Mouse (Mus musculus): Measurements from ENCODE around the gene Plekhh2.

Gene Plekhh2

GRCm38 (mm10) chr17:84571629-84572028, 59.9 kb downstream of the Plekhh2 start:
- in situ Hi-C loops (cut with MboI, MseI): no loop called here

GRCm38 (mm10) chr17:84573305-84573704, 61.6 kb downstream of the Plekhh2 start:
- in situ Hi-C loops (cut with MboI, MseI): no loop called here

GRCm38 (mm10) chr17:84573940-84574339, 62.2 kb downstream of the Plekhh2 start:
- in situ Hi-C loops (cut with MboI, MseI): no loop called here

- in situ Hi-C loops (cut with MboI, MseI): no loop called here
These were observed 63.4 kb downstream of the Plekhh2 start for GRCm38 (mm10) chr17:84575108-84575507.

DNA sequence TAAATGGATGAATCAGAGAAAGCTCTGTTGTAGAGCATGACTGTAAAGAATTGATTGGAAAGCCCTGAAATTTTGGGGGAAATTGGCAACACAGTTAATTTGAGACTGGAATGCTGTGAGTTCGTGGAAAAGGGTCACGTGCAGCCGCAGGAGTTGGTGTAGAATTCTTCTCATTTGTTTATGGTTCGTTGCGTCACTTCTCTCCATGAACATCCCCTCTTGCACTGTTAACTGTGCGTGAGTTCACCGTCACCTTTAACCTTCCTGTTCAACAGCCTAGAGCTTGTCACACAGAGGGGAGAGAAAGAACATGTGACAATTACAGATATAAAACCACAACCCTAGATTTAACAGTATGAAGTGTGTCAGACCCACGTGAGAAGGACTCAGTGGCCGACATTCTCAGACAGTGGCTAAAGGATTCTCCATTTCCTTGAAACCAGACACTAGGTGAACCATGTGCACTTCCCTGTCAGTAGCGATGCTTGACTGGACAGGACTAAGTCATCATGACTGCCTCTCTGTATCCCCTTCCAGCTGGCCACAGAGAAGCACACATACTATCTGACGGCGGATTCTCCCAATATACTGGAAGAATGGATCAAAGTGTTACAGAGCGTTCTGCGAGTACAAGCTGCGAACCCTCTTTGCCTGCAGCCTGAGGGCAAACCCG, 65.1 kb downstream of the Plekhh2 start:
- in situ Hi-C loops (cut with MboI, MseI): no loop called here

- in situ Hi-C loops (cut with MboI, MseI): no loop called here
These were observed 67.6 kb downstream of the Plekhh2 start for GRCm38 (mm10) chr17:84579249-84579648.

DNA sequence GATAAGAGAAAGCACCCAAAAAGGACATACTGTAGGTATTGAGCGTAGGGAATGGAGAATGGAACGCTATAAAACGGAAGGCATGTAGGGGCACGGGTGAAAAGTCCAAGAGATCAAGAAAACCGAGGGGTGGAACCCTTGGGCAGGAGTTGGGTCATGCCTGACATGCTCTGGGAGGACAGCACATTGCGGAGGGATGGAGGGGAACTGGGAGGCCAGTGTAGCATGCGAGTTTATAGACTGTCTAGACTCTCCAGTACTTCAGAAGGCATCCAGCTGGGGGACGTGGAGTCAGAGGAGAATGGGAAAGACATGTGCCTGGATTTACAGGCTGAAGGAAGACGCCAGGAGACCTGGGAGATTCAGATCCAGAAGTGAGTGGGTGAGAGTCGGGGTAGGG, 68.1 kb downstream of the Plekhh2 start:
- in situ Hi-C loops (cut with MboI, MseI): no loop called here

GRCm38 (mm10) chr17:84580821-84581220, 69.1 kb downstream of the Plekhh2 start:
- in situ Hi-C loops (cut with MboI, MseI): no loop called here

- in situ Hi-C loops (cut with MboI, MseI): no loop called here
These were observed 70.2 kb downstream of the Plekhh2 start for GRCm38 (mm10) chr17:84581740-84582414.

GRCm38 (mm10) chr17:84584107-84584506, 72.4 kb downstream of the Plekhh2 start:
- in situ Hi-C loops (cut with MboI, MseI): no loop called here

DNA sequence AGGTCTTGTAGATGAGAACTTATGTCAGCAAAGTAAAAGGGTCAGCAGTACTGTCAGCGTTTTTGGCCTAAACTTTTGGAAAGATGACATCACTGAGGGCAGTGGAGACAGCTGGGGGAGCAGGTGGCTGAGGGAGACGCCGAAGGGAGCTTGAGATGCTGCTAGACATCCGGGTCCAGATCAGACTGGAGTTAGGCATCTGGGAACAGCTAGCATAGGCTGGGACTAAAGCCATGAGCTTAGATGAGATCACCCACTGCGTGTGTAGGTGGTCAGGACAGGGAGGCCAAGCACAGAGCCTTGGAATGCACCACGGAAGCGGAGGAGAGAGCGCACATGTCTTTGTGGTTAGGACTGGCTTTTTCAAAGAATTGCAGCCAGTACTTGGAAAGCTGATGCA, 73.4 kb downstream of the Plekhh2 start:
- in situ Hi-C loops (cut with MboI, MseI): no loop called here

DNA sequence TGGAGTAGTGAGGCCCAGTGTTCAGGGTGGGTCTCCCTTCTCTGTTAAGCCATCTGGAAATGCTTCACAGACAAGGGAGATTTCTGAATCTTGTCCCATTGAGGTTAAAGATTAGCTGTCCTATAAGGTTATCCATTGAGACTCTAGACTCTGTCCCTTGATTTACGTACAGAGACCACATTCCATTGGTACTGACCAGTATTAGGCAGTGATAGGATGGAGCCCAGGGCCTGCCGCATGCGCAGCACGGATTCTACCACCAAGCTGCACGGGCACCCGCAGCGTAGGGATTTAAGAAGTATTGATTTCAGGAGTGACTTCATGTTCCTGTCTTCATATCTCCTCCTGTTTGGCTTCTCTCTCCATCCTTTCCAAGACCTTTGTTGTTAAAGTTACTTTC, 78.4 kb downstream of the Plekhh2 start:
- in situ Hi-C loops (cut with MboI, MseI): no loop called here

DNA sequence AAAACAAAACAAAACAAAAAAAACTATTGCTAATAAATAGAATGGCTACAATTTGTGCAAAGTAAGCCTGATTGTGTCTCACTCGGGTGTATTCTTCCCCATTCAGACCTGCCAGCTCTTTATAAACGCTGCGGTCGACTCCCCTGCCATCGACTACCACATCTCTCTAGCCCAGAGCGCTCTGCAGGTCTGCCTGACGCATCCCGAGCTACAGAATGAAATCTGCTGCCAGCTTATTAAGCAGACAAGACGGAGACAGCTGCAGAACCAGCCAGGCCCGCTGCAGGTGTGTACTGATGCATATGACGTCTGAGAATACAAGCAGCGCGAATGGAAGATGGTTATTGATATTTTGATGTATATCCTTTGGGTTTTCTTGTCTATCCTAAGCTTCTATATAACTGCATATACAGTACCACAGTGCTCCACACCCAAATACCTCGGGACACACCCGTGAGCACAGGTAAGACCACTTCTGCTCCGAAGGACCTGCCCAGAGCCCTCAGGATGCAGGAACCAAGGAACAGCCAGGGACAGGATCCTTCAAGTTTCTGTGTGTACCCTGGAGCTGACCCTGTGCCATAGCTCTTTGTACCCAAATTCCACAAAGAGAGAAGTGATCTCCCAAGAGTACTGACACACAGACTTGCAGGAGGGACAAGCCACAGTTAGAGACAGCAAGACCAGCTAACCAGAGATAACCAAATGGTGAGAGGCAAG, 79.9 kb downstream of the Plekhh2 start:
- in situ Hi-C loops (cut with MboI, MseI): no loop called here

GRCm38 (mm10) chr17:84596015-84596441, 84.3 kb downstream of the Plekhh2 start:
- in situ Hi-C loops (cut with MboI, MseI): no loop called here

DNA sequence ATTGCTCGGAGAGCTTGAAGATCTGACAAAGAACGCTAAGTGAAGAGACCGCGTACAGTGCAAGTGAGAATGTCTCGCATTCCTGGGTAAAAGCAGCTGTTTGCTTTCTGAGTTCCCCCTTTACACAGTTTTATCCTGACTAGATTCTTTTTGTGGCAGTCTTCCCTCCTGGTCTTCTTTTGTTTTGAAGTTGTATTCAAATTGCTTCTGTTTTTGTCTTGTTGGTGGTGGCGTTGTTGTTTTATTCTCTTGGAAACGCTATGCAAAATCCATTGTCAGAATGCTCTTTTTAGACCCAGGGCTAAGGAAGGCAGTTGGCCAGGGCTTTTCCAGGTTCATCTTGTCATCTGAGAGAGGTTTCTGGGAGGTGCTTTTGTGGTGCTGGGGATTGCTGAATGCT, 84.8 kb downstream of the Plekhh2 start:
- in situ Hi-C loops (cut with MboI, MseI): no loop called here

DNA sequence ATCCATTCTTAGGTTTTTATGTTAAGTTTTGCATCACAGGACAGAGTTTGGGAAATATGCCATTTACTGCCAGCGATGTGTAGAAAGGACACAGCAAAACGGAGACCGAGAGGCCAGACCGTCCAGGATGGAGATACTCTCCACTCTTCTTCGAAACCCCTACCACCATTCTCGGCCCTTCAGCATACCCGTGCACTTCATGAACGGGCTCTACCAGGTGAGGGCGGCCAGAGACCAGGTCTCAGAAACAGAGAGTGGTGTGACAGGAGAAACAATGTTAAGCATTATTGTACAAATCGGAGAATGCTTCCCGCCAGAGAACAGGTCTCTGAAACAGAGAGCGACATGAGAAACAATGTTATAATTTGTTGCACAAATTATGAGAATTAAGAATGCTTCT, 86.2 kb downstream of the Plekhh2 start:
- in situ Hi-C loops (cut with MboI, MseI): no loop called here

DNA sequence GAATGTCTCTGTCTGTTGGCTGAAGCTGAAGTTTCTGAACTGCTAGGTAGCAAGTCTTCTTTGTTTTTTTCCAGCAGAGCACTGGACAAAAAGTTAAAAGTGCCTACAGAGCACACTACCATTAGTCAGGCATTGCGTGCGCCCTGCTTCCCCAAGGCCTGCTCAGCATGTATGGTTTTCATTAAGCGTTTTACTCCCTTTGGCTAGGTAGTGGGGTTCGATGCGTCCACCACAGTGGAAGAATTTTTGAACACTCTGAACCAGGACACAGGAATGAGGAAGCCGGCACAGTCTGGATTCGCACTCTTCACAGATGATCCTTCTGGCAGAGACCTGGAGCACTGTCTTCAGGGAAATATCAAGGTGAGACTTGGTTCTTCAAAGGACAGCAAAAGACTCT, 87.2 kb downstream of the Plekhh2 start:
- in situ Hi-C loops (cut with MboI, MseI): no loop called here

DNA sequence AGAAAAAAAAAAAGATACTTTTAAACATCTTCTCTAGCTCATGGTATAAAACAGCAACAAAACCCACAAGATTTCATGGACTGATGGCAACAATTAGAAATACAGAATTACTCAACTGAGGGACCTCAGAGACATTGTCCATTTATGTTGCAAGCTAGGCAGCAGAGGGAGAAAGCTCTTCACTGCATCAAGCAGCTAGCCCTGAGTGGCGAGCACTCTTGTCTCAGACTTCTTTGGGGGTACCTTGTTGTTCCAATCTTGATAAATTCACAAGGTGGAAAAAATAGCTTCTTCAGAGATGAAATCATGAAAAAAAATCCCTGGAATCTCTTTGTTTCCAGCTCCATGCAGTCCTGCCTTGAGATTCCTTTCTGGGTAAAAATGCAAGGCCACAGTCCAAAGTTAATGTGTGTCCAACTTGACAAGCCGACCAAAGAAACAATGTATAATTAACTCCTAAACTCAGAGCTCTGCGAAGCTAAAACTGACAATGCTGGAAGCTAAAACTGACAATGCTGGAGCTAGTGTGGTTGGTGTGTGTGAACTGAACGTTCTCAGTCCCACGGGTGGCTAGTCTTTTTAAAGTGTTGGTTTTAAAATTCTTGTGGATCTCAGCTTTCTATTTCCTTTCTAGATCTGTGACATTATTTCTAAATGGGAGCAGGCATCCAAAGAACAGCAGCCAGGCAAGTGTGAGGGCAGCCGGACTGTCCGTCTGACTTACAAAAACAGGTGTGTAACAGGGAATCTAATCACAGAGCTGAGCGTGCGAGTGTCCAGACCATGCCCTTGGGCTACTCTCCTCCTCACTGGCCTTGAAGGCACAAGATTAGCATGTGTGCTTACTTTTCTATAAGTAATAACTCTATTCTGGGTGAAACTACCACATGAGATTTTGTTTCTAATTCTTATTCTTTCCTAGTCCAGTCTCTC, 88.6 kb downstream of the Plekhh2 start:
- in situ Hi-C loops (cut with MboI, MseI): no loop called here

DNA sequence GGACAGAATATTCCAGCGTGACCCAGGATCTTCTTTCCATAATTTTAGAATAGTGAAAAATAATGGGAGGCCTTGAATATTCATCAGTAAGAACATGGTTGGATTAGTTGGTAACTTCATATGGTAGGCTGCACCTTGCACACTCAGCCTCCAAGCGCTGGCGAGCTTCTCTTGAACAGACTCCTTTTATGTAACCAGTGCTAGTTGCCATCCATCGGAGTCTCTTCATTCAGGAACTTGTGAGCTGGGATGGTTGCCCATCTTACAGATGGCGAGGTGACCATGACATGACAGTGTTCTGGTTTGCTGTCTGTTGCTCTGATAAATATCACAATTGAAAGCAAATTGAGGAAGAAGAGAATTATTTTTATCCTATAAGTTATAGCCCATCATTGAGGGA, 90.1 kb downstream of the Plekhh2 start:
- in situ Hi-C loops (cut with MboI, MseI): no loop called here

DNA sequence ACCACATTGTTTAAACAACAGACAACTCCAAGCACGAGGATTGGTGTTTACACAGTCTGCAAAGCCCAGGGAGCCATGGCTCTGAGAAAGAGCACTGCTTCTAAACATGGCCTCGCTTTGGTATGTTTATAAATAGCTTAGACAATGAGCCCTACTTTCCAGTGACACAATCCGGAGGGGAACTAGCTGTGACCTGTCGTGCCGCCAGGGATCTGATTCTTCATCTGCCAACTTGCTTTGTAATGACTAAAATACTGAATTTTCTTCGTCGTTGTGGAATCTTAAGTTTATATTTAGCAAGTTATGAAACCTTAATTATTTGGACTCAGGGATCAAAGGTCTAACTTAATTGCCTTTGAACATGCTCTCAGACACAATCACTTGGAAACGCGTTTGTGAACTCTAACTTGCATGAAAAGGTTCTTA, 91.5 kb downstream of the Plekhh2 start:
- in situ Hi-C loops (cut with MboI, MseI): no loop called here

DNA sequence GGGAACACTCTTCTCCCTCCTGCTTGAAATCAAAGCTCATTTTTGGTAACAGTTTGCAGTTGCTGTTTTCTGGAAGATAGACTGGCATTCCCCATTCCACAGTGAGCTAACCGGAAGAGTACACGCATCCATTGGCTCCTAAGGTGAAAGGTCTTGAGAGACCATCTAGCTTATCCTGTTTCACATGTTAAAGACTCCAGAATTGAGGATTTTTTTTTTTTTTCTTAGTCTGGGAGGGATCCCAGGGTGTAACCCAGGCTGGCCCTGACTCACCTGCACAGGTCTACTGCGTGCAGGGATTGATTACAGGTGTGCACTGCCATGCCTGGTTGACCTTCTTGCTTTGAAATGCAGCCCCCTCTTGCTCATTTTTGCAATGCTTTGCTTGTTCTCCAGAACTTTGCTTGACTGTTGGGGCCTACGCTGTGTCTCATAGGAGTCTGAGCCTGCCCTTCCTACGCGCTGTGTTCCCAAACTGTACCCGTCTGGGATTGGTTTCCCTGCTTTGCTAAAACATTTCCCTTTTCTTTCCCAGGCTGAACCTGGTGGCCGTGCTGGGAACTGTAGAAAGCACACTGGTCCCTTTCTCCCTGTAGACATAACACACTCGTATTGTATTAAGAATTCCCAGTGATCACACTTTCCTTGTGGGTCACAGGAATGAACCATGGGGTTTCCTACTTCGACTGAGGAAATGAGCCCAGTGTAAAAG, 92.2 kb downstream of the Plekhh2 start:
- in situ Hi-C loops (cut with MboI, MseI): no loop called here
